Mouse (Mus musculus): ENCODE data around the gene Igfbp4. TPM values are rescaled to one million over a fixed set of nuclear protein-coding genes. Genes with fewer than 3 reads are reported as not detected.

The Igfbp4 gene
- total RNA-seq, 2 experiments from 2014 or later: 219 to 333 TPM

Other genes starting within 250 kb of the Igfbp4 start
- 10 to 100 TPM; 79.4 to 88.6 TPM for gene Msl1, start 245.7 kb upstream of the Igfbp4 start, total RNA-seq (2021)
- gene Casc3, start 236.3 kb upstream of the Igfbp4 start, total RNA-seq (2021): 10 to 100 TPM; 31.9 to 35.7 TPM
- 1 to 10 TPM in 1 of 2 experiments, under 1 TPM in 1; 0.93 to 1.6 TPM for gene Rapgefl1, start 204.5 kb upstream of the Igfbp4 start, total RNA-seq (2021)
- gene Wipf2, start 177.6 kb upstream of the Igfbp4 start, total RNA-seq (2021): 10 to 100 TPM; 13.3 to 15.4 TPM
- gene Cdc6, start 133.4 kb upstream of the Igfbp4 start, total RNA-seq (2021): 1 to 10 TPM; 3.8 to 6.5 TPM
- gene Rara, start 113.4 kb upstream of the Igfbp4 start, total RNA-seq (2021): 10 to 100 TPM; 26.2 to 34.7 TPM
- gene Gjd3, start 58.2 kb upstream of the Igfbp4 start, total RNA-seq (2021): under 1 TPM; 0.45 to 0.73 TPM
- gene Top2a, start 17.1 kb upstream of the Igfbp4 start, total RNA-seq (2021): 10 to 100 TPM; 54.0 to 73.1 TPM
- under 1 TPM; 0.12 to 0.51 TPM for gene Tns4, start 48.1 kb downstream of the Igfbp4 start, total RNA-seq (2021)
- gene Ccr7, start 113.8 kb downstream of the Igfbp4 start, total RNA-seq (2021): 1 to 10 TPM; 3.6 to 3.7 TPM
- 10 to 100 TPM; 53.6 to 64.9 TPM for gene Smarce1, start 189.8 kb downstream of the Igfbp4 start, total RNA-seq (2021)
- 1 to 10 TPM; 1.8 to 3.3 TPM for gene Krt222, start 202.8 kb downstream of the Igfbp4 start, total RNA-seq (2021)
- not detected for gene Krt24, start 244.0 kb downstream of the Igfbp4 start, total RNA-seq (2021)

All from adrenal gland, postnatal 10 days (tissue).